Mouse (Mus musculus): ENCODE measurements around the gene Dip2c.

- no peak for TF ChIP-seq EP300 (IDR thresholded peaks at IDR 0.05; ENCODE audit: low read depth)
- TF ChIP-seq CTCF (IDR thresholded peaks at IDR 0.05; ENCODE audit: low read depth) = no peak
These were observed 416.5 kb downstream of the Dip2c start for GRCm38 (mm10) chr13:9692876-9693275.

All from heart, postnatal 0 days (tissue).